Mouse (Mus musculus) liver, embryonic 12.5 days (tissue): Measurements from ENCODE around the gene Klhl12. TPM values are rescaled to one million over a fixed set of nuclear protein-coding genes. Genes with fewer than 3 reads are reported as not detected.

ENCODE experiments used
- polyA plus RNA-seq: library from polyadenylated mRNA; unstranded; fragments of >200 nt; fragmentation: Nextera tagmentation; extraction: Ambion mirVana; gene quantifications from 2 replicates; pipeline ENCODE4 v1.2.1, GENCODE M21; 2016

Klhl12 gene
- polyA plus RNA-seq, 1 experiment from 2014 or later: 40.2 TPM

Other genes starting within 250 kb of the Klhl12 start
- 0.06 and 0.16 TPM in 2 replicates for gene Adora1, start 220.1 kb upstream of the Klhl12 start, polyA plus RNA-seq
- 1.1 and 4.9 TPM in 2 replicates for gene Myog, start 165.5 kb upstream of the Klhl12 start, polyA plus RNA-seq
- gene Ppfia4, start 122.6 kb upstream of the Klhl12 start, polyA plus RNA-seq: 1.5 TPM in 2 replicates
- gene Tmem183a, start 93.6 kb upstream of the Klhl12 start, polyA plus RNA-seq: 62.9 and 69.7 TPM in 2 replicates
- gene 4933406M09Rik, start 69.6 kb upstream of the Klhl12 start, polyA plus RNA-seq: not detected in 2 replicates
- gene Cyb5r1, start 50.0 kb upstream of the Klhl12 start, polyA plus RNA-seq: 23.0 and 24.8 TPM in 2 replicates
- 113 and 114 TPM in 2 replicates for gene Adipor1, start 40.2 kb upstream of the Klhl12 start, polyA plus RNA-seq
- 23.5 and 24.2 TPM in 2 replicates for gene Rabif, start 39.1 kb downstream of the Klhl12 start, polyA plus RNA-seq
- gene Mgat4e, start 94.2 kb downstream of the Klhl12 start, polyA plus RNA-seq: not detected in 2 replicates
- 16.1 and 16.5 TPM in 2 replicates for gene Kdm5b, start 104.6 kb downstream of the Klhl12 start, polyA plus RNA-seq
- gene Syt2, start 191.1 kb downstream of the Klhl12 start, polyA plus RNA-seq: 0.06 and 0.32 TPM in 2 replicates